26 mouse cellular contexts compared by ENCODE assay signal in the genomic region with DNA sequence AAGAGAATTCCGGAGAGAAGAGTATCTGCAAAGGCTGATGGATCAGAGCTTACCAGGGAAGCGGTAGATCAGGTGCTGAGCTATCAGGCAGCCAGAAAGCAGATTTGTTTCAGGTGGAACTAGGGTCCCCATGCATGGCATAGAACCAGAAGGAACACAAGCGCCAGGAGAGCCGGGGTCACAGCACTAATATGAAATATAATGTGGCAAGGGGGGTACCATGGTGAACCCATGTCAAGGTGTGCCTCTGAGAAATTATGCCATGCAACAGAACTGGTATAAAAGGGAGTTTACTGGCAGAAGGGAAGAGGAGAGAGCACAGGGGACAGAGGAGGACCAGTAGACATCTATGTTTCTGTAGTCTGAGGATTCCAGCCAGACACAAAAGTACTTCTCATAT. TPM values are rescaled to one million over a fixed set of nuclear protein-coding genes. Genes with fewer than 3 reads are reported as not detected.
DNase-seq lines count a peak whose midpoint lies in the region; ATAC-seq lines count a peak whose summit lies in the region.
"Had no signal": no experiment of that assay in that cellular context is flagged by ENCODE, and none has a peak within 500 bp of the region (broad histone marks: within the 10 kb centered on the region; RNA-seq: fewer than 3 reads in every experiment).

No protein-coding gene starts in this region.

- peaks cover 9% of the 10 kb centered on the region for H3K4me1 ChIP-seq in forebrain, embryonic 11.5 days (replicated peaks; ENCODE audit: control insufficient read depth, insufficient read depth, low read length)
- H3K4me1 ChIP-seq in forebrain, embryonic 15.5 days, result peaks cover 20% of the 10 kb centered on the region
- H3K4me1 ChIP-seq in heart, embryonic 10.5 days, result peaks cover 26% of the 10 kb centered on the region
- H3K4me1 ChIP-seq in heart, embryonic 15.5 days (replicated peaks), result peaks cover 28% of the 10 kb centered on the region

- H3K9me3 ChIP-seq in forebrain, embryonic 11.5 days (ENCODE audit: control insufficient read depth, low read length), result no peaks in the 10 kb centered on the region
- no peaks in the 10 kb centered on the region for H3K9me3 ChIP-seq in forebrain, embryonic 15.5 days
- H3K9me3 ChIP-seq in heart, embryonic 10.5 days, result no peaks in the 10 kb centered on the region
- H3K9me3 ChIP-seq in heart, embryonic 15.5 days (replicated peaks), result no peaks in the 10 kb centered on the region
- H3K9me3 ChIP-seq: embryonic facial prominence, embryonic 10.5 days; embryonic facial prominence, embryonic 13.5 days; hindbrain, embryonic 12.5 days; hindbrain, embryonic 15.5 days had no signal

- intact Hi-C loops in heart, postnatal 10 days (cut with DNase I), result no loop called here

- H3K4me3 ChIP-seq in forebrain, embryonic 11.5 days (ENCODE audit: low read depth, low read length), result no peak overlapping the region
- no peak overlapping the region for H3K4me3 ChIP-seq in forebrain, embryonic 15.5 days
- H3K4me3 ChIP-seq in heart, embryonic 10.5 days, result no peak overlapping the region
- no peak overlapping the region for H3K4me3 ChIP-seq in heart, embryonic 15.5 days
- H3K4me3 ChIP-seq: erythroblast, embryonic 14.5 days had no signal

- peak; percentile 23 for DNase-seq in forebrain, embryonic 11.5 days (ENCODE audit: low spot score)
- DNase-seq in heart, embryonic 10.5 days (ENCODE audit: low spot score), result peak; percentile 58
- DNase-seq in heart, postnatal 10 days, result no peak
- DNase-seq in heart, adult 18-20 months, result no peak
- DNase-seq: adrenal gland, adult 8-10 months; adrenal gland, postnatal 25 days; cerebellum, adult 11-12 months; cerebellum, adult 8-10 months; cerebellum, postnatal 10 days; cerebellum, postnatal 36 days; embryo, embryonic 11 days; forebrain, postnatal 0 days; gastrocnemius, postnatal 36 days; kidney, adult 2 months had no signal

- H3K27ac ChIP-seq in forebrain, embryonic 11.5 days (ENCODE audit: low read depth, low read length), result no peak overlapping the region
- no peak overlapping the region for H3K27ac ChIP-seq in forebrain, embryonic 15.5 days (replicated peaks)
- no peak overlapping the region for H3K27ac ChIP-seq in heart, embryonic 10.5 days
- H3K27ac ChIP-seq in heart, embryonic 15.5 days, result no peak overlapping the region
- H3K27ac ChIP-seq: embryonic facial prominence, embryonic 10.5 days; embryonic facial prominence, embryonic 13.5 days; forebrain, embryonic 13.5 days; hindbrain, embryonic 12.5 days; hindbrain, embryonic 15.5 days had no signal

- H3K9ac ChIP-seq in forebrain, embryonic 11.5 days (ENCODE audit: low read length), result no peak overlapping the region
- H3K9ac ChIP-seq in forebrain, embryonic 15.5 days (replicated peaks), result no peak overlapping the region
- H3K9ac ChIP-seq in heart, embryonic 15.5 days, result no peak overlapping the region
- H3K9ac ChIP-seq: forebrain, embryonic 13.5 days; forebrain, postnatal 0 days; hindbrain, embryonic 12.5 days; hindbrain, embryonic 15.5 days had no signal

- no peaks in the 10 kb centered on the region for H3K36me3 ChIP-seq in forebrain, embryonic 11.5 days (ENCODE audit: control insufficient read depth, insufficient read depth, low read length)
- no peaks in the 10 kb centered on the region for H3K36me3 ChIP-seq in forebrain, embryonic 15.5 days
- no peaks in the 10 kb centered on the region for H3K36me3 ChIP-seq in heart, embryonic 10.5 days
- H3K36me3 ChIP-seq in heart, embryonic 15.5 days, result no peaks in the 10 kb centered on the region
- H3K36me3 ChIP-seq: embryonic facial prominence, embryonic 10.5 days; embryonic facial prominence, embryonic 13.5 days; hindbrain, embryonic 12.5 days; hindbrain, embryonic 15.5 days had no signal

- peaks cover 47% of the 10 kb centered on the region for H3K27me3 ChIP-seq in forebrain, embryonic 11.5 days (ENCODE audit: control insufficient read depth, insufficient read depth, low read length)
- H3K27me3 ChIP-seq in forebrain, embryonic 15.5 days, result peaks cover 60% of the 10 kb centered on the region
- peaks cover 74% of the 10 kb centered on the region for H3K27me3 ChIP-seq in heart, embryonic 10.5 days (ENCODE audit: insufficient read depth, poor library complexity, severe bottlenecking)
- peaks cover 43% of the 10 kb centered on the region for H3K27me3 ChIP-seq in heart, embryonic 15.5 days

- 84% methylated on average over 4 of the region's 4 CpGs for WGBS in forebrain, embryonic 11.5 days
- 88% methylated on average over 4 of the region's 4 CpGs for WGBS in forebrain, embryonic 15.5 days
- WGBS in heart, embryonic 10.5 days, result 83% methylated on average over 4 of the region's 4 CpGs
- 85% methylated on average over 4 of the region's 4 CpGs for WGBS in heart, embryonic 15.5 days

- no peak for ATAC-seq in forebrain, embryonic 11.5 days (replicated peaks; ENCODE audit: low FRiP score)
- no peak for ATAC-seq in forebrain, embryonic 15.5 days (replicated peaks)
- no peak for ATAC-seq in heart, embryonic 15.5 days (replicated peaks; ENCODE audit: insufficient number of reproducible peaks, insufficient read depth, low FRiP score, low read depth)
- ATAC-seq: activated CD4-positive, CD25-positive, alpha-beta regulatory T cell, adult 4 months; forebrain, embryonic 13.5 days; forebrain, postnatal 0 days; intestine, postnatal 0 days had no signal

- no peak overlapping the region for H3K4me2 ChIP-seq in forebrain, embryonic 11.5 days (ENCODE audit: low read depth, low read length, severe bottlenecking)
- no peak overlapping the region for H3K4me2 ChIP-seq in forebrain, embryonic 15.5 days (replicated peaks)
- peak overlapping the region; percentile 99 for H3K4me2 ChIP-seq in heart, embryonic 15.5 days

RNA-seq across cellular contexts. Expression of gene Htra1, which starts 1.3 kb away (rescaled TPM):
- 2.7 and 4.2 TPM in 2 replicates for polyA plus RNA-seq in forebrain, embryonic 11.5 days (2014; fragmentation: Nextera tagmentation; extraction: Ambion mirVana)
- polyA plus RNA-seq in forebrain, embryonic 15.5 days (2015; fragmentation: Nextera tagmentation; extraction: Ambion mirVana), result 23.6 and 23.8 TPM in 2 replicates
- 7.7 and 20.0 TPM in 2 replicates for polyA plus RNA-seq in heart, embryonic 10.5 days (2016; fragmentation: Nextera tagmentation; extraction: Ambion mirVana)
- 100 to 1,000 TPM; 176 to 209 TPM for total RNA-seq in heart, postnatal 10 days (2021)
- polyA plus RNA-seq in heart, embryonic 15.5 days (2015; fragmentation: Nextera tagmentation; extraction: Ambion mirVana), result 78.0 and 80.3 TPM in 2 replicates
- 100 to 1,000 TPM; 109 to 122 TPM for total RNA-seq in heart, adult 18-20 months (2021)
- total RNA-seq: granulocyte monocyte progenitor cell, adult 5-6 weeks; hematopoietic stem cell, adult 5-6 weeks had no signal
- polyA plus RNA-seq: erythroblast, embryonic 14.5 days had no signal

Comparison
In these comparisons a context has a peak if more than half of its experiments do, and no peak if none do; other contexts are left out.
1. DNase-seq: peak in forebrain, embryonic 11.5 days (single experiment) and heart, embryonic 10.5 days (single experiment); none in heart, postnatal 10 days (0 of 2) and heart, adult 18-20 months (0 of 2).